Mouse (Mus musculus): ENCODE data around the gene Pomgnt2.
"Not testable (repeated sequence)": the region's sequence is repeated elsewhere in the genome, so short reads cannot be mapped to it uniquely, and the experiment has no call there.

Gene Pomgnt2

GRCm38 (mm10) chr9:121997010-121997409, at the start of gene Pomgnt2:
Gene Pomgnt2 (minus strand): TSS chr9:121997110.
- no peak for DNase-seq

- no peak for DNase-seq
These were observed 42.9 kb upstream of the Pomgnt2 start for GRCm38 (mm10) chr9:122039848-122040247.

DNA sequence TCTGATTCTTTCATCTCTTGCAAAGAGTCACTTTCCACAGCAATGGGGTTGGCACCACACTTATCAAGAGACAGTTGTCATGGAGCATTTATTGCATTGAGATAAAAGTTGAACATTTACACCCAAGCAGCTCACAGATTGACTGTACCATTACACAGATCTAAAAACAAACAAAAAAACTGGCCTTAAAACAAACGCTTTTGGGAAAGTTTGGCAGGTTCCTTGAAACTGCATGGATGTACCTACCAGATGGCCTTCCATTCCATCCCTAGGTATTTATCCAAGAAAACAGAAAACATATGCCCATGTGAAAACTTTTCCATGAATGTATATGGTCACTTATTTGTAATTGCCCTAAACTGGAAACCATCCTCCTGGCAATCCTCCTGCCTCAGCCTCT, 41.7 kb upstream of the Pomgnt2 start:
- DNase-seq, result no peak

DNA sequence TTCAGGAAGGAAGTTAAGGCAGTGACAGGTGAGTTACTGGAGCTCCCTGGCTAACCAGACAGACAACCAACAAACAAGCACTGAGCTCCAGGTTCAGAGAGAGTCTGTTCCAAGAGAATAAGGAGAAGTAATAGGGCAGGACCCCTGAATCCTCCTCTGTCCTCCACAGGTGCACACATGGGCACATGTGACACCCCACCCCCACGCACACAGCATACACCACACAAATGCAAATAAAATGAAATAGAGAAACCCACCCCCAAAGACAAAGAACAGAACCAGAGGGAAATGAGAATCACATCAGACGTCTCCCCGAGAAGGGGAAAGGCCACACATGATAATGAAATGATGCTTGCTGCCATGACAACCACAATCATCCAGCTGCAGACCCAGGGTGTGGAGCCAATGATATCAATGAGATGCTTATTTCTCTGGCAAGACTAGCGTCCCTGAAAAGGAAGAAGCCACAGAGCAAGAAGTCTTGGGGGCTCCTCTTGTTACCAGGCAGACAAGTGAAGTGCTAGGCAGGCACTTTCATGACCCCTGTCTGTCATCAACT, 39.7 kb upstream of the Pomgnt2 start:
- DNase-seq, result no peak

DNA sequence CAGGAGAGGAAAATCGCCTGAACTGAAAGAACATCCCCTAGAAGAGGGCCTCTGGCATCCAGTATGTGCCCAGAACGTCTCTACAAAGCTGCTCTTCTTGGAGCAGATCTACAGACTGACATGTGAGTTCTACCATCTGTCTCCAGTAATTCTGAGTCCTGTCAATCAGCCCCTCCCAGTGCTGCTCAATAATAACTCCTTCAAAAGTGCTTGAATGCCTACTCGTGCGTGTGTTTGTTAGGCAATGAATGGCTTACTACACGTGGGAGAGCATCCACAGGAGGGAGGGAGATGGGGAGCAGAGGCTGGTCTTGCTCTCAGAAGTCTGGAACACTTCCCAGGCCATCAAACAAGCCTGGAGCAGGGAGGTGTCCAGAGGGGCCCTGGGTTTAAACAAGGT, 38.9 kb upstream of the Pomgnt2 start:
- no peak for DNase-seq

- no peak for DNase-seq
These were observed 38.0 kb upstream of the Pomgnt2 start for GRCm38 (mm10) chr9:122034949-122035348.

GRCm38 (mm10) chr9:122032071-122032470, 35.2 kb upstream of the Pomgnt2 start:
- no peak for DNase-seq

GRCm38 (mm10) chr9:122030706-122031105, 33.8 kb upstream of the Pomgnt2 start:
- no peak for DNase-seq

DNA sequence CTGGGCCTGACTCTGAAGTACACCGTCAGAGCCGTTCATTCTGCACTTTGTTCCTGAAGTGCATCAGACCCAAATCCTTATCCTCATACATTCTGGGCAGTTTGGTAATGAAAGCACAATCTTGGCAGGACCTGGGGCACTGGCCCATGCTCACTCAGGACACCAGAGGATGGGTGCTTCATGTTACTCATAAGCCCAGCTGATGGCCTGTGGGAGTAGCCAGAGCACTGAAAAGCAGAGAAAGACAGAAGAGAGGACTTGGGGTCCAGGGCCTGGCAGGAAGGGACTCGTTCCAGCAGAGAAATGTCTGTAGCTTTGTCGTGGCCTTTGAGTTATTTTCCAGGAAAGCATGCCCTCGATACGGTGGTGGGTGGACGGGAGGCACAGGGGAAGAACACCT, 32.9 kb upstream of the Pomgnt2 start:
- DNase-seq, result no peak

- no peak for DNase-seq
These were observed 31.2 kb upstream of the Pomgnt2 start for GRCm38 (mm10) chr9:122027914-122028745.

DNA sequence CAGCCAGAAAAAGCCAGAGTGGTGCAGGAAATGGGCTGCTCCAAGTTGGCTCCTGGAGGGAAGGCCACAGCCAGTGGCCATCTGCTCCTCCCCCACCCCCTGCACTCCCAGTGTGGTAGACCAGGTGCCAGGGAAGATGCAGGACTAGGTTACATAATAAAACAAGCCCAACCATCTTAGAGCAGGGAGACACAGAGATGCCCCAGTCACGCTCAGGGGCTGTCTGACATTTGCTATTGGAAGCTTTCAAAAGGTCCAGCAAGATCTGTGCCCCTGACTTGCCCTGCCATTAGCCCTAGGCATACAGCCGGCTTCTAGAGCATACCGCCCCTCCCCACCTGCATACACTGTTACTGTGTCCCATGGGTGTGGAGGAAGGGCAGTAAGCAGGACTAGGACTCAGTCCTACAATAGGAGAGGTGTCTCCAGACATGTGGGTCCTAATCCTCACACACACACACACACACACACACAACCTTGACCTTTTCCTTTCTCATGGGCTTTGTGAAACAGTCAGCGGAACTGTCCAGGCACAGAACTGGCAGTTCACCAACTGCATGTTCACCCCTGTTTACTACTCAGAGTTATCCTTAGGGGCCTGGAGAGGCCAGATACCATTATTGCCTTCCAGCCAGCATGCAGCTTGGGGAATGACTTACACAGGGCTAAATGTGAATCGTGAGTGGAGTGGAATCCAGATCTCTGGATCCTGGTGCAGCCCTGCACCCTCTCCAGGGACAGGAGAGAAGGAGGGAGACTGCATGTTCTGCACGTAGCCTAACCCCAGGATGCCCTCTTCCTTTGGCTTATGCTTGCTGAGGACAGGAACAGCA, 30.4 kb upstream of the Pomgnt2 start:
- no peak for DNase-seq

GRCm38 (mm10) chr9:122025855-122026590, 29.1 kb upstream of the Pomgnt2 start:
- DNase-seq, result no peak

GRCm38 (mm10) chr9:122024419-122024818, 27.5 kb upstream of the Pomgnt2 start:
- no peak for DNase-seq

GRCm38 (mm10) chr9:122023873-122024272, 27.0 kb upstream of the Pomgnt2 start:
- DNase-seq, result no peak

- no peak for DNase-seq
These were observed 25.9 kb upstream of the Pomgnt2 start for GRCm38 (mm10) chr9:122022776-122023175.

DNA sequence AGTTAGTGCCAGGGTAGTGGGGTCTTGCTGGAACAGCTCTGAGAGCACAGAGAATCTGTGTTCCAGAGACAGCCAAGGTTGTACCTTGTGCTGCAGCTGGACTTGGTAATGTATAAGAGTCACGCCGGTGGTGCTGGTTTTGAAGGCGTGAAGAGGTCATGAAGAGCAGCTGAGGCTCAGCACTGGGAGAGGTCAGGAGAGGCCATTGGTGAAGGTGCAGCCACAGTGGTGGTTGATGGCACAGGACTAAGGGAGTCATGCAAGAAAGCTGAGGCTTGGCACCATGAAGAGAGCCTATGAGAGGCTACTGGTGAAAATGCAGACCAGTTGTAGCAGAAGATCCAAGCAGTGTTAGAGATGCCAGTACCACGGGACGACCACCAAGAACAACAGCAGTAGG, 24.7 kb upstream of the Pomgnt2 start:
- DNase-seq, result no peak

DNA sequence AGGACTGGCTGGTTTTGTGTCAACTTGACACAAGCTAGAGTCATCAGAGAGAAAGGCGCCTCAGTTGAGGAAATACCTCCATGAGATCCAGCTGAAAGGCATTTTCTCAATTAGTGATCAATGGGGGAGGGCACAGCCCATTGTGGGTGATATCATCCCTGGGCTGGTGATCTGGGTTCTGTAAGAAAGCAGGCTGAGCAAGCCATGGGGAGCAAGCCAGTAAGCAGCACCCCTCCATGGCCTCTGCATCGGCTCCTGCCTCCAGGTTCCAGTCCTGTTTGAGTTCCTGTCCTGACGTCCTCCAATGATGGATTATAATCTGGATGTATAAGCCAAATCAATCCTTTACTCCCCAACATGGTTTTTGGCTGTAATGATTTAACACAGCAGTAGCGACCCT, 24.3 kb upstream of the Pomgnt2 start:
- not testable (repeated sequence) for DNase-seq

GRCm38 (mm10) chr9:122020321-122020720, 23.4 kb upstream of the Pomgnt2 start:
- DNase-seq, result no peak

DNA sequence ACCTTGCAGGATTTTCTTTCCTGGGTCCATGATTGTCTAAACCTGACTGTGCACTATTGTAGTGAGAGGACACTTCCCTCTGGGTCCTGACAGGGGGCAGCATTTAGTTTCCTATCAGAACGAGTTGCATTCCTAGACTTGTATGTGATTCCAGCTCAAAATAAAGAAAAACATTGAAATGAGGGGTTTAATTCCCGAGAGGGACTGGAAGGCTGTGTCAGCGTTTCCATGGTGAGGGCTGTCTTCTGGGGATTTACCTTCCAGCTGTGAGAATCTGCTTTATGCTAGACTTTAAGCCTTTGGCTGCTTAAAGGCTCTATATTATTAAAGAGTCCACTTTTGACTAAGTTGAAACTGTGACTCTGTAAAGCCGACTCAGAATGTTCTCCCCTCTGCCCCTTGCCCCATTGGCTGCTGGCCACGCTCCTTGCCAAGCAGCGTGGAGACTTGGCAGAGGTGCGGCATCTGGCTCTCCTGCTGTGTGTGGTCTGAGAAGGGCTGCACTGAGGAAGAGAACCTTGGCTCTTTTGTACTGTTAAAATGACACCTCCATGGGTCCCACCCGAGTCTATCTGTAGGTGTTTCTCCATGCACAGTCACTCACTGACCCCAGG, 22.0 kb upstream of the Pomgnt2 start:
- peak; percentile 49 for DNase-seq

- no peak for DNase-seq
These were observed 21.2 kb upstream of the Pomgnt2 start for GRCm38 (mm10) chr9:122018079-122018478.

DNA sequence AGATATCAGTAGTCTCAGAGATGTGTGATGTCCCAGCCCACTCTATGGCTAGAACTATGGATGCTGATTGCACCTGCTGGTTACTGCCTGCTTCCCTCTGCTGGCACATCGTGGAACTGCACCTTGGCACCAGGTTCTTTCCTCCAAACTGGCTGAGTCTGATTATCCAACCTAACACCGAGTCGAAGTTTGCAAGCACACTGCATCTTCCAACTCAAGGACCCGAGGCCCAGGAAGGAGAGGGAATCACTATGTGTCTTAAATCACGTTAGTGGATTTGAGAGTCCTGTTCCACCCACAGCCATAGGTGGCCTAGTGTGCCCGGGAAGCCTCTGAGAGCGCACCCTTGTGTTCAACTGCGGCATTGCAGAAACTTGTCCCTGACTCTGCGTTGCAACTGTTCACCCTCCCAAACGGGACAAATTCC, 17.3 kb upstream of the Pomgnt2 start:
- DNase-seq, result peak; percentile 86

- DNase-seq, result no peak
These were observed 16.7 kb upstream of the Pomgnt2 start for GRCm38 (mm10) chr9:122013629-122014028.
